Mouse (Mus musculus): ENCODE data around the gene Gon7. TPM values are rescaled to one million over a fixed set of nuclear protein-coding genes. Genes with fewer than 3 reads are reported as not detected.

The Gon7 gene
- polyA plus RNA-seq (2012; rRNA removed): 8.1 and 15.4 TPM in 2 replicates

- DNase-seq (ENCODE audit: low read depth): peak; percentile 65
Observed at GRCm38 (mm10) chr12:102757689-102758402, at the start of gene Gon7, which contains the start of the genes Gm28051 and Ubr7. TSS of gene Gon7 (minus strand) at chr12:102757803. TSS of gene Gm28051 (minus strand) at chr12:102757765. TSS of gene Ubr7 (plus strand) at chr12:102757967.

GRCm38 (mm10) chr12:102799528-102799927 is 41.9 kb upstream of the Gon7 start:
- no peak for DNase-seq (ENCODE audit: low read depth)

GRCm38 (mm10) chr12:102787927-102788326 is 30.3 kb upstream of the Gon7 start:
- no peak for DNase-seq (ENCODE audit: low read depth)

GRCm38 (mm10) chr12:102785593-102785985 is 28.0 kb upstream of the Gon7 start:
- no peak for DNase-seq (ENCODE audit: low read depth)

GRCm38 (mm10) chr12:102784899-102785592 is 27.4 kb upstream of the Gon7 start:
- DNase-seq (ENCODE audit: low read depth): no peak

- no peak for DNase-seq (ENCODE audit: low read depth)
Observed at GRCm38 (mm10) chr12:102782841-102783240, 25.2 kb upstream of the Gon7 start.

- DNase-seq (ENCODE audit: low read depth): no peak
Observed at GRCm38 (mm10) chr12:102779452-102779851, 21.8 kb upstream of the Gon7 start.

- DNase-seq (ENCODE audit: low read depth): no peak
Observed at GRCm38 (mm10) chr12:102778151-102778550, 20.5 kb upstream of the Gon7 start.

- no peak for DNase-seq (ENCODE audit: low read depth)
Observed at GRCm38 (mm10) chr12:102776035-102776434, 18.4 kb upstream of the Gon7 start.

- no peak for DNase-seq (ENCODE audit: low read depth)
Observed at GRCm38 (mm10) chr12:102772676-102773075, 15.1 kb upstream of the Gon7 start.

- DNase-seq (ENCODE audit: low read depth): no peak
Observed at GRCm38 (mm10) chr12:102771601-102772000, 14.0 kb upstream of the Gon7 start.

- no peak for DNase-seq (ENCODE audit: low read depth)
Observed at GRCm38 (mm10) chr12:102769000-102769399, 11.4 kb upstream of the Gon7 start.

- DNase-seq (ENCODE audit: low read depth): no peak
Observed at GRCm38 (mm10) chr12:102763696-102764095, 6.1 kb upstream of the Gon7 start.

- no peak for DNase-seq (ENCODE audit: low read depth)
Observed at GRCm38 (mm10) chr12:102761668-102762067, 4.1 kb upstream of the Gon7 start.

GRCm38 (mm10) chr12:102758936-102759335 is 1.3 kb upstream of the Gon7 start:
- no peak for DNase-seq (ENCODE audit: low read depth)

GRCm38 (mm10) chr12:102758403-102758756 is 777 bp upstream of the Gon7 start, which contains the start of gene Gm20604:
TSS of gene Gm20604 (minus strand) at chr12:102758672.
- no peak for DNase-seq (ENCODE audit: low read depth)

- DNase-seq (ENCODE audit: low read depth): no peak
Observed at GRCm38 (mm10) chr12:102757055-102757688, 431 bp downstream of the Gon7 start.

GRCm38 (mm10) chr12:102756304-102756703 is 1.3 kb downstream of the Gon7 start:
- no peak for DNase-seq (ENCODE audit: low read depth)

- no peak for DNase-seq (ENCODE audit: low read depth)
Observed at GRCm38 (mm10) chr12:102748256-102748655, 9.3 kb downstream of the Gon7 start.

GRCm38 (mm10) chr12:102744839-102745238 is 12.8 kb downstream of the Gon7 start:
- DNase-seq (ENCODE audit: low read depth): no peak

- no peak for DNase-seq (ENCODE audit: low read depth)
Observed at GRCm38 (mm10) chr12:102743589-102744574, 13.7 kb downstream of the Gon7 start, which contains the start of the genes Moap1 and Tmem251. TSS of gene Moap1 (minus strand) at chr12:102743661. TSS of gene Tmem251 (plus strand) at chr12:102743762.
